Mouse (Mus musculus) gastrocnemius, postnatal 4 days (tissue): Measurements from ENCODE around the gene Gna11. TPM values are rescaled to one million over a fixed set of nuclear protein-coding genes. Genes with fewer than 3 reads are reported as not detected.
A peak's percentile ranks its signal among the peaks of the same experiment; 100 is the strongest.

Source experiments
- DNase-seq, 2 experiments: peaks; one replicate each; pipeline ENCODE4 v3.0.0; 2021 to 2022; ENCODE audit warnings: low spot score in 2 of 2, mixed read lengths in 2 of 2
- total RNA-seq, 2 experiments: library from RNA; stranded (reverse); gene quantifications; 2 replicates each; pipeline ENCODE4 v1.2.3; 2021

The Gna11 gene
- total RNA-seq, 2 experiments from 2014 or later: 56.8 to 59.5 TPM

- no peak for DNase-seq
These were observed 23.6 kb upstream of the Gna11 start for GRCm38 (mm10) chr10:81568381-81569191.

- DNase-seq: no peak
These were observed 20.6 kb upstream of the Gna11 start for GRCm38 (mm10) chr10:81565257-81566228.

GRCm38 (mm10) chr10:81564734-81565133 is 19.7 kb upstream of the Gna11 start:
- no peak for DNase-seq

- DNase-seq: peak in 1 of 2 experiments; percentile 65
These were observed 19.2 kb upstream of the Gna11 start for GRCm38 (mm10) chr10:81564216-81564615.

GRCm38 (mm10) chr10:81563481-81563880 is 18.5 kb upstream of the Gna11 start:
- DNase-seq: no peak

- DNase-seq: no peak
These were observed 17.4 kb upstream of the Gna11 start for GRCm38 (mm10) chr10:81562411-81562810.

- DNase-seq: no peak
These were observed 15.9 kb upstream of the Gna11 start for GRCm38 (mm10) chr10:81560719-81561459.

GRCm38 (mm10) chr10:81559627-81560539 is 14.9 kb upstream of the Gna11 start:
- peak; percentile 65 to 79 for DNase-seq

- DNase-seq: peak; percentile 71 to 80
These were observed 14.2 kb upstream of the Gna11 start, which contains the start of gene Aes for GRCm38 (mm10) chr10:81559163-81559626. Gene Aes (plus strand): TSS chr10:81559488.

GRCm38 (mm10) chr10:81557491-81557890 is 12.5 kb upstream of the Gna11 start:
- no peak for DNase-seq

- no peak for DNase-seq
These were observed 11.3 kb upstream of the Gna11 start for GRCm38 (mm10) chr10:81556282-81556681.

- no peak for DNase-seq
These were observed 9.1 kb upstream of the Gna11 start for GRCm38 (mm10) chr10:81553807-81554755.

- no peak for DNase-seq
These were observed 8.2 kb upstream of the Gna11 start for GRCm38 (mm10) chr10:81553232-81553631.

GRCm38 (mm10) chr10:81551597-81552102 is 6.7 kb upstream of the Gna11 start:
- DNase-seq: peak; percentile 58 to 76

GRCm38 (mm10) chr10:81550257-81550656 is 5.3 kb upstream of the Gna11 start:
- DNase-seq: peak in 1 of 2 experiments; percentile 59

- no peak for DNase-seq
These were observed 4.0 kb upstream of the Gna11 start for GRCm38 (mm10) chr10:81548944-81549343.

GRCm38 (mm10) chr10:81546788-81547571 is 2.0 kb upstream of the Gna11 start:
- DNase-seq: no peak

- DNase-seq: no peak
These were observed 1.3 kb upstream of the Gna11 start for GRCm38 (mm10) chr10:81546332-81546731.
